Mouse (Mus musculus) CH12.LX (cell line): ENCODE measurements at regions not wholly inside any gene's neighbourhood (a gene's known extent, or its start where the extent isn't known, plus 50 kb on each side); places are given as distances from the start of the nearest gene placed in this dataset.

ENCODE experiments used
- DNase-seq: peaks from one replicate; pipeline ENCODE4 v3.0.0-alpha.2; 2013; ENCODE audit errors: extremely low read depth
- H3K27ac ChIP-seq: 2 replicates; pipeline ENCODE4 v1.5.1; 2012; ENCODE audit warnings: low read depth, mild to moderate bottlenecking, control low read depth, moderate library complexity; ENCODE audit not compliant: insufficient read depth
- H3K27me3 ChIP-seq: replicated peaks from 2 replicates; pipeline ENCODE3; 2012; ENCODE audit warnings: inconsistent platforms
- H3K36me3 ChIP-seq, 2 experiments: replicated peaks in 1 of 2; 2 replicates each; pipeline versions ENCODE3 to v1.6.1; 2012; ENCODE audit warnings: inconsistent platforms in 1 of 2, low read length in 1 of 2, mild to moderate bottlenecking in 1 of 2, mixed read lengths in 1 of 2, moderate library complexity in 1 of 2; ENCODE audit not compliant: control insufficient read depth in 1 of 2, insufficient read depth in 1 of 2
- H3K4me1 ChIP-seq, 2 experiments: 2 replicates each; pipeline ENCODE4 v1.6.1; 2012; ENCODE audit warnings: inconsistent platforms in 1 of 2, moderate library complexity in 1 of 2; ENCODE audit not compliant: insufficient read depth in 2 of 2, control insufficient read depth in 1 of 2
- H3K4me2 ChIP-seq: 2 replicates; pipeline ENCODE4 v1.6.1; 2012; ENCODE audit warnings: low read depth, mild to moderate bottlenecking, control low read depth; ENCODE audit not compliant: poor library complexity, insufficient read depth, severe bottlenecking
- H3K4me3 ChIP-seq, 3 experiments: fragments of 150-350 bp in 1 of 3; sonication (generic) in 1 of 3; replicated peaks in 1 of 3; 2 replicates each; pipeline versions ENCODE3 to v1.5.1; 2011 to 2012; ENCODE audit warnings: low read depth in 2 of 3, low read length in 2 of 3, mild to moderate bottlenecking in 2 of 3, moderate library complexity in 2 of 3, control low read depth in 1 of 3, improper control_type of control experiment in 1 of 3, inconsistent platforms in 1 of 3, mixed read lengths in 1 of 3; ENCODE audit not compliant: poor library complexity in 1 of 3
- H3K79me2 ChIP-seq: replicated peaks from 2 replicates; pipeline ENCODE4 v1.6.1; 2012; ENCODE audit warnings: mild to moderate bottlenecking, moderate library complexity; ENCODE audit not compliant: control insufficient read depth, poor library complexity, insufficient read depth, severe bottlenecking; ENCODE audit errors: extremely low read depth
- H3K9ac ChIP-seq: 2 replicates; pipeline ENCODE4 v1.6.1; 2012; ENCODE audit warnings: low read depth, mild to moderate bottlenecking, control low read depth, moderate library complexity; ENCODE audit not compliant: insufficient read depth
- H3K9me3 ChIP-seq: replicated peaks from 2 replicates; pipeline ENCODE3; 2012; ENCODE audit warnings: low read length, inconsistent platforms, mixed read lengths
- BHLHE40 ChIP-seq: IDR thresholded peaks from 2 replicates; pipeline ENCODE4 v1.6.1; 2011; ENCODE audit warnings: mild to moderate bottlenecking, low read depth, low read length, improper control_type of control experiment
- CHD1 ChIP-seq: IDR thresholded peaks from 2 replicates; pipeline ENCODE4 v1.6.1; 2012; ENCODE audit warnings: low read depth, low read length, improper control_type of control experiment, inconsistent platforms
- CHD2 ChIP-seq: IDR thresholded peaks from 2 replicates; pipeline ENCODE4 v1.6.1; 2011; ENCODE audit warnings: low read length, improper control_type of control experiment
- CTCF ChIP-seq, 2 experiments: IDR thresholded peaks in 1 of 2; conservative IDR thresholded peaks in 1 of 2; 2 replicates each; pipeline ENCODE4 v1.5.1; 2011 to 2012; ENCODE audit warnings: low read depth in 2 of 2, low read length in 2 of 2, improper control_type of control experiment in 1 of 2, inconsistent platforms in 1 of 2, mild to moderate bottlenecking in 1 of 2, moderate library complexity in 1 of 2
- ELF1 ChIP-seq: IDR thresholded peaks from 2 replicates; pipeline ENCODE4 v1.6.1; 2014; ENCODE audit warnings: low read depth, mild to moderate bottlenecking, inconsistent platforms, low read length, improper control_type of control experiment
- EP300 ChIP-seq: IDR thresholded peaks from 2 replicates; pipeline ENCODE4 v1.6.1; 2011; ENCODE audit warnings: low read length, improper control_type of control experiment
- ETS1 ChIP-seq: conservative IDR thresholded peaks from 2 replicates; pipeline ENCODE4 v1.6.1; 2012; ENCODE audit warnings: low read depth, mild to moderate bottlenecking, inconsistent platforms, low read length, improper control_type of control experiment, moderate library complexity
- GABPA ChIP-seq: IDR thresholded peaks from 2 replicates; pipeline ENCODE4 v1.6.1; 2012; ENCODE audit warnings: low read depth, low read length, improper control_type of control experiment, inconsistent platforms; ENCODE audit not compliant: insufficient replicate concordance
- HCFC1 ChIP-seq: IDR thresholded peaks from 2 replicates; pipeline ENCODE4 v1.6.1; 2012; ENCODE audit warnings: low read depth, mild to moderate bottlenecking, inconsistent platforms, low read length, improper control_type of control experiment
- IRF4 ChIP-seq: IDR thresholded peaks from 2 replicates; pipeline ENCODE4 v1.6.1; 2014; ENCODE audit warnings: low read depth, mild to moderate bottlenecking, inconsistent platforms, low read length, improper control_type of control experiment
- JUN ChIP-seq: IDR thresholded peaks from 2 replicates; pipeline ENCODE4 v1.6.1; 2011; ENCODE audit warnings: low read depth, mild to moderate bottlenecking, low read length, improper control_type of control experiment, moderate library complexity; ENCODE audit not compliant: insufficient read depth
- JUND ChIP-seq: conservative IDR thresholded peaks from 2 replicates; pipeline ENCODE4 v1.6.1; 2011; ENCODE audit warnings: low read depth, low read length, improper control_type of control experiment
- MAFK ChIP-seq: IDR thresholded peaks from 2 replicates; pipeline ENCODE4 v1.6.1; 2011; ENCODE audit warnings: low read length, improper control_type of control experiment; ENCODE audit not compliant: insufficient replicate concordance
- MAX ChIP-seq: IDR thresholded peaks from 2 replicates; pipeline ENCODE4 v1.6.1; 2011; ENCODE audit warnings: low read length, improper control_type of control experiment
- MAZ ChIP-seq: IDR thresholded peaks from 2 replicates; pipeline ENCODE4 v1.6.1; 2012; ENCODE audit warnings: low read depth, mild to moderate bottlenecking, inconsistent platforms, low read length, improper control_type of control experiment, moderate library complexity
- MEF2A ChIP-seq: IDR thresholded peaks from 2 replicates; pipeline ENCODE4 v1.6.1; 2014; ENCODE audit warnings: low read depth, mild to moderate bottlenecking, inconsistent platforms, low read length, improper control_type of control experiment, borderline replicate concordance
- MXI1 ChIP-seq: IDR thresholded peaks from 2 replicates; pipeline ENCODE4 v1.6.1; 2011; ENCODE audit warnings: mild to moderate bottlenecking, low read depth, low read length, improper control_type of control experiment
- MYC ChIP-seq: IDR thresholded peaks from 2 replicates; pipeline ENCODE4 v1.6.1; 2011; ENCODE audit warnings: low read depth, mild to moderate bottlenecking, improper control_type of control experiment, low read length
- NELFE ChIP-seq: IDR thresholded peaks from 2 replicates; pipeline ENCODE4 v1.6.1; 2011; ENCODE audit warnings: low read depth, low read length, improper control_type of control experiment
- NRF1 ChIP-seq: IDR thresholded peaks from 2 replicates; pipeline ENCODE4 v1.6.1; 2014; ENCODE audit warnings: low read depth, mild to moderate bottlenecking, inconsistent platforms, low read length, improper control_type of control experiment, moderate library complexity
- POLR2A ChIP-seq: IDR thresholded peaks from 2 replicates; pipeline ENCODE4 v1.6.1; 2011; ENCODE audit warnings: low read depth, mild to moderate bottlenecking, improper control_type of control experiment, low read length
- POLR2AphosphoS2 ChIP-seq: IDR thresholded peaks from 2 replicates; pipeline ENCODE4 v1.6.1; 2011; ENCODE audit warnings: low read depth, low read length, improper control_type of control experiment
- RAD21 ChIP-seq: IDR thresholded peaks from 2 replicates; pipeline ENCODE4 v1.6.1; 2011; ENCODE audit warnings: low read depth, mild to moderate bottlenecking, low read length, improper control_type of control experiment, moderate library complexity
- RCOR1 ChIP-seq: conservative IDR thresholded peaks from 2 replicates; pipeline ENCODE4 v1.6.1; 2012; ENCODE audit warnings: low read depth, mild to moderate bottlenecking, inconsistent platforms, low read length, improper control_type of control experiment
- SIN3A ChIP-seq: IDR thresholded peaks from 2 replicates; pipeline ENCODE4 v1.6.1; 2012; ENCODE audit warnings: low read length, improper control_type of control experiment, inconsistent platforms
- SMC3 ChIP-seq: IDR thresholded peaks from 2 replicates; pipeline ENCODE4 v1.6.1; 2011; ENCODE audit warnings: low read depth, low read length, improper control_type of control experiment
- TBP ChIP-seq: conservative IDR thresholded peaks from 2 replicates; pipeline ENCODE4 v1.6.1; 2011; ENCODE audit warnings: low read depth, low read length, improper control_type of control experiment
- UBTF ChIP-seq: IDR thresholded peaks from 2 replicates; pipeline ENCODE4 v1.6.1; 2012; ENCODE audit warnings: low read depth, mild to moderate bottlenecking, inconsistent platforms, low read length, improper control_type of control experiment, moderate library complexity
- USF2 ChIP-seq: conservative IDR thresholded peaks from 2 replicates; pipeline ENCODE4 v1.6.1; 2011; ENCODE audit warnings: low read depth, low read length, improper control_type of control experiment
- ZC3H11A ChIP-seq: IDR thresholded peaks from 2 replicates; pipeline ENCODE4 v1.6.1; 2012; ENCODE audit warnings: low read depth, mild to moderate bottlenecking, inconsistent platforms, low read length, improper control_type of control experiment
- ZKSCAN1 ChIP-seq: IDR thresholded peaks from 2 replicates; pipeline ENCODE4 v1.6.1; 2012; ENCODE audit warnings: low read depth, inconsistent platforms, low read length, improper control_type of control experiment, borderline replicate concordance
- ZMIZ1 ChIP-seq: IDR thresholded peaks from 2 replicates; pipeline ENCODE4 v1.6.1; 2012; ENCODE audit warnings: low read depth, mild to moderate bottlenecking, inconsistent platforms, low read length, improper control_type of control experiment
- dilution Hi-C: fragments of 300-500 bp; cut with MboI; formaldehyde crosslinking; loops from 2 replicates; pipeline ENCODE4 v1.14.3; 2020; ENCODE audit warnings: low sequenced_read_pairs; ENCODE audit not compliant: extremely low pct_unique_long_range_greater_than_20kb, extremely low pct_ligation_motif_present
- in situ Hi-C: fragments of 300-500 bp; cut with MboI; formaldehyde crosslinking; loops from 3 replicates; pipeline ENCODE4 v1.14.3; 2019; ENCODE audit warnings: low sequenced_read_pairs, low pct_ligation_motif_present, low pct_unique_long_range_greater_than_20kb, mixed read lengths

DNA sequence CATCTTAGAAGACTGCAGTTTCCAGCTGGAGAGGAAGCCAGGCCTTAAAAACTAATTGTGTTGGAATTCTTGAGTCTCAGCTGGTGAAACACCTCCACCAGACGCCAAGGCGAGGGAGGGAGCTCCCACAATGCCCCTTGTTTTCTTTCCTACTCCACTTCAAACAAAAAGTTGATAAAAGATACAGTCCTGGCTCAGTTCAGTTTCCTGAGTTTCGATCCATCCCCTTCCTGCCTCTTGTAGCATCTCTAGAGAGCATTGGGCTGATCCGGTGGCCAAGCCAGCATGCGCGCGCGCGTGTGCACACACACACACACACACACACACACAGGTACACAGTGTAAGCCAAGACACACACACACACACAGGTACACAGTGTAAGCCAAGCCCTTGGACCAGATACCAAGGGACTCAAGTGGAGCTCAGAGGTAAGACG, 242.7 kb upstream of the Hs6st1 start:
- Histone ChIP-seq H3K9ac (no peak overlapping the region), H3K4me1 (peaks cover 36 to 71% of the 10 kb centered on the region in 2 experiments), H3K9me3 (peaks cover 3% of the 10 kb centered on the region), H3K4me3 (no peak overlapping the region), H3K4me2 (no peak overlapping the region), H3K27ac (peak overlapping the region; percentile 68), H3K36me3 (no peaks in the 10 kb centered on the region), H3K27me3 (no peaks in the 10 kb centered on the region), H3K79me2 (no peaks in the 10 kb centered on the region)
- no peak for DNase-seq
- dilution Hi-C loops (no loop called here), in situ Hi-C loops (loop anchor here (25.0 kb wide), 1 partner anchor 437 kb away; the partner anchor contains the start of gene Neurl3)
- TF ChIP-seq NRF1 (peak; percentile 60), MAZ (no peak)

DNA sequence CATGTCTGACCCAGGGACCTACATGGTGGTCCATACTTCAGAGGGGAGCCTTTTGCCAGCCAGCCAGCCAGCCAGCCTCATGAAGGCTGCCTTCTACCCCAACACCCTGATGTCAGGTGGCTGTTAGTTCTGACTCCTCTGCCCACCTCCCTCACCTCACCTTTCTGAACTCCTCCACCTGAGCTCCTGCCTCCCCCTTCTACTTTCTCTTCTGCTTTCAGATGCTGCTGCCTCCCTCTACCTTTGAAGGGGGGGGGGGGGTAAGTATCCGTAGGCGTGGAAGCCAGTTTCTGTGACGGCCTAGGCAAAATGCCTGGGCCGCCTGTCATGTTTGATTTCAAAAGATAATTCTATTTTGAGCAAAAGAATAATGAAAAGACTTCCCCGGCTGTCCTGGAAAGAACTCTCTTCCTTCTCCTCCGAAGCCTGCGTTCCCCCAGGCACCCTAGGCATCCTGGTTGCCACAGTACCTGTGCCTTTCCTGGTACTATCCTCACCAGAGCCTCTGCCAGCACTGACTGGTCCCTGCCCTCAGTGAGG, 241.6 kb upstream of the Hs6st1 start:
- DNase-seq: no peak
- no peaks in the 10 kb centered on the region for H3K27me3 ChIP-seq
- in situ Hi-C loops (loop anchor here (25.0 kb wide), 1 partner anchor 436 kb away; the partner anchor contains the start of gene Neurl3), dilution Hi-C loops (no loop called here)
- H3K4me2 ChIP-seq: peak overlapping the region; percentile 38; the same call in 1 of the 2 replicates
- H3K27ac ChIP-seq: peak overlapping the region; percentile 86
- H3K36me3 ChIP-seq: no peaks in the 10 kb centered on the region
- H3K9ac ChIP-seq: peak overlapping the region; percentile 37
- H3K4me1 ChIP-seq: peaks cover 33 to 63% of the 10 kb centered on the region in 2 experiments
- H3K4me3 ChIP-seq: no peak overlapping the region
- no peaks in the 10 kb centered on the region for H3K79me2 ChIP-seq
- H3K9me3 ChIP-seq: peaks cover 3% of the 10 kb centered on the region
- peak; percentile 30; the same call in 1 of the 2 replicates for TF ChIP-seq POLR2A
- TF ChIP-seq ETS1: no peak; the same call in 1 of the 2 replicates
- peak; percentile 19; the same call in 1 of the 2 replicates for TF ChIP-seq CHD2
- no peak for TF ChIP-seq USF2
- no peak for TF ChIP-seq HCFC1
- no peak; the same call in 1 of the 2 replicates for TF ChIP-seq SMC3
- TF ChIP-seq POLR2AphosphoS2: no peak
- no peak for TF ChIP-seq RAD21
- no peak for TF ChIP-seq MAFK
- peak; percentile 81 for TF ChIP-seq IRF4
- no peak for TF ChIP-seq ELF1
- no peak for TF ChIP-seq JUND
- no peak for TF ChIP-seq ZC3H11A
- no peak for TF ChIP-seq TBP
- TF ChIP-seq EP300: peak; percentile 56
- TF ChIP-seq MYC: no peak
- no peak for TF ChIP-seq GABPA
- no peak for TF ChIP-seq CHD1
- peak; percentile 85; the same call in 1 of the 2 replicates for TF ChIP-seq MAZ
- TF ChIP-seq UBTF: no peak
- no peak for TF ChIP-seq SIN3A
- 0 out of 2 replicates have a peak, but pooled peaks have one; percentile 77 for TF ChIP-seq RCOR1
- TF ChIP-seq MEF2A: peak; percentile 48; the same call in 1 of the 2 replicates
- TF ChIP-seq NELFE: no peak
- TF ChIP-seq ZKSCAN1: no peak
- 0 out of 2 replicates have a peak, but pooled peaks have one; percentile 17 for TF ChIP-seq NRF1
- no peak for TF ChIP-seq ZMIZ1
- no peak for TF ChIP-seq MXI1
- no peak for TF ChIP-seq CTCF (conservative IDR thresholded peaks at IDR 0.05 in 1 of 2, IDR thresholded peaks at IDR 0.05 in 1 of 2; ENCODE audit: low read depth in 2 of 2, low read length in 2 of 2)
- no peak for TF ChIP-seq MAX
- no peak for TF ChIP-seq JUN
- TF ChIP-seq BHLHE40: 0 out of 2 replicates have a peak, but pooled peaks have one; percentile 31
